Mouse (Mus musculus) regulatory T cell (primary cell): ENCODE data around the gene BC024978.

Source experiments
- in situ Hi-C: fragments of 300-600 bp; cut with MboI, MseI; formaldehyde crosslinking; loops from one replicate; pipeline ENCODE4 v1.15.1; 2025; ENCODE audit warnings: high pct_unique_total_duplicates

Gene BC024978

GRCm38 (mm10) chr7:27257046-27257851 lies 61.7 kb downstream of the BC024978 start:
- in situ Hi-C loops: no loop called here

GRCm38 (mm10) chr7:27257852-27258204 lies 62.2 kb downstream of the BC024978 start:
- in situ Hi-C loops: no loop called here

GRCm38 (mm10) chr7:27258205-27258899 lies 62.8 kb downstream of the BC024978 start, which contains the start of gene Numbl:
Gene Numbl (plus strand): TSS chr7:27258433.
- in situ Hi-C loops: no loop called here

GRCm38 (mm10) chr7:27259271-27259721 lies 63.7 kb downstream of the BC024978 start:
- in situ Hi-C loops: no loop called here

GRCm38 (mm10) chr7:27259771-27260170 lies 64.2 kb downstream of the BC024978 start:
- in situ Hi-C loops: no loop called here
